Mouse (Mus musculus): ENCODE measurements around the gene Tmem59l. TPM values are rescaled to one million over a fixed set of nuclear protein-coding genes. Genes with fewer than 3 reads are reported as not detected.
A peak's percentile ranks its signal among the peaks of the same experiment; 100 is the strongest.

Tmem59l gene
- polyA plus RNA-seq, 1 experiment from 2014 or later, result 6.7 TPM

- 19% methylated on average over 13 of the region's 13 CpGs for WGBS
- H3K9ac ChIP-seq, result peak overlapping the region; percentile 90
Measured at GRCm38 (mm10) chr8:70528182-70528797, 41.1 kb upstream of the Tmem59l start.

GRCm38 (mm10) chr8:70527512-70528181, 40.5 kb upstream of the Tmem59l start, which contains the start of the genes Fkbp8 and Kxd1:
Gene Fkbp8, plus strand, starts transcription at chr8:70527724.
Gene Kxd1, minus strand, starts transcription at chr8:70527956.
- H3K4me1 ChIP-seq (ENCODE audit: insufficient read depth), result peaks cover 3% of the 10 kb centered on the region; the same call in 1 of the 2 replicates
- peak; percentile 25 for TF ChIP-seq CTCF (IDR thresholded peaks at IDR 0.05; ENCODE audit: low read depth)
- peak within 1 kb of the TSS; percentile 89 for H3K27ac ChIP-seq (ENCODE audit: low read depth)
- H3K36me3 ChIP-seq (ENCODE audit: insufficient read depth), result peaks cover 30% of the 10 kb centered on the region
- peak within 1 kb of the TSS; percentile 80 for H3K4me3 ChIP-seq (ENCODE audit: low read depth, low read length)
- no peaks in the 10 kb centered on the region for H3K27me3 ChIP-seq (ENCODE audit: insufficient read depth, low read length)
- H3K9ac ChIP-seq, result peak within 1 kb of the TSS; percentile 90
- under 1% methylated on average over 55 of the region's 61 CpGs for WGBS
- ATAC-seq (ENCODE audit: insufficient read depth) (peak; percentile 93), DNase-seq (peak; percentile 97)
- H3K4me2 ChIP-seq, result peak within 1 kb of the TSS; percentile 77
- no peaks in the 10 kb centered on the region for H3K9me3 ChIP-seq (ENCODE audit: low read depth, low read length)

More at GRCm38 (mm10) chr8:70528182-70528797, 41.1 kb upstream of the Tmem59l start:
- peaks cover 3% of the 10 kb centered on the region; the same call in 1 of the 2 replicates for H3K4me1 ChIP-seq (ENCODE audit: insufficient read depth)
- peak overlapping the region; percentile 80 for H3K4me3 ChIP-seq (ENCODE audit: low read depth, low read length)
- H3K9me3 ChIP-seq (ENCODE audit: low read depth, low read length), result no peaks in the 10 kb centered on the region
- DNase-seq (no peak), ATAC-seq (ENCODE audit: insufficient read depth) (no peak)
- H3K27ac ChIP-seq (ENCODE audit: low read depth), result peak overlapping the region; percentile 89
- TF ChIP-seq CTCF (IDR thresholded peaks at IDR 0.05; ENCODE audit: low read depth), result no peak
- H3K36me3 ChIP-seq (ENCODE audit: insufficient read depth), result peaks cover 36% of the 10 kb centered on the region
- peak overlapping the region; percentile 77 for H3K4me2 ChIP-seq
- H3K27me3 ChIP-seq (ENCODE audit: insufficient read depth, low read length), result no peaks in the 10 kb centered on the region

- DNase-seq, result no peak
- Histone ChIP-seq H3K4me2 (peak overlapping the region; percentile 77), H3K4me1 (ENCODE audit: insufficient read depth) (peaks cover 3% of the 10 kb centered on the region; the same call in 1 of the 2 replicates), H3K27me3 (ENCODE audit: insufficient read depth, low read length) (no peaks in the 10 kb centered on the region), H3K9me3 (ENCODE audit: low read depth, low read length) (no peaks in the 10 kb centered on the region), H3K27ac (ENCODE audit: low read depth) (peak overlapping the region; percentile 89), H3K9ac (peak overlapping the region; percentile 90), H3K4me3 (ENCODE audit: low read depth, low read length) (peak overlapping the region; percentile 80), H3K36me3 (ENCODE audit: insufficient read depth) (peaks cover 25% of the 10 kb centered on the region)
- 3% methylated on average over 8 of the region's 8 CpGs for WGBS
- no peak for ATAC-seq (ENCODE audit: insufficient read depth)
- TF ChIP-seq CTCF (IDR thresholded peaks at IDR 0.05; ENCODE audit: low read depth), result no peak
Measured at GRCm38 (mm10) chr8:70527111-70527511, 40.0 kb upstream of the Tmem59l start.

- Histone ChIP-seq H3K4me1 (ENCODE audit: insufficient read depth) (peaks cover 3% of the 10 kb centered on the region; the same call in 1 of the 2 replicates), H3K27ac (ENCODE audit: low read depth) (peak overlapping the region; percentile 90), H3K27me3 (ENCODE audit: insufficient read depth, low read length) (no peaks in the 10 kb centered on the region), H3K9me3 (ENCODE audit: low read depth, low read length) (no peaks in the 10 kb centered on the region), H3K36me3 (ENCODE audit: insufficient read depth) (peaks cover 15% of the 10 kb centered on the region; the same call in 1 of the 2 replicates), H3K4me3 (ENCODE audit: low read depth, low read length) (peak overlapping the region; percentile 82), H3K4me2 (peak overlapping the region; percentile 83), H3K9ac (peak overlapping the region; percentile 75)
- DNase-seq, result peak; percentile 99
- WGBS, result under 1% methylated on average over 51 of the region's 51 CpGs
- peak; percentile 82 for ATAC-seq (ENCODE audit: insufficient read depth)
- TF ChIP-seq CTCF (IDR thresholded peaks at IDR 0.05; ENCODE audit: low read depth), result peak; percentile 80
Measured at GRCm38 (mm10) chr8:70522592-70523403, 35.6 kb upstream of the Tmem59l start.

GRCm38 (mm10) chr8:70519606-70520005, 32.4 kb upstream of the Tmem59l start:
- TF ChIP-seq CTCF (IDR thresholded peaks at IDR 0.05; ENCODE audit: low read depth), result no peak
- Histone ChIP-seq H3K36me3 (ENCODE audit: insufficient read depth) (peaks cover 24% of the 10 kb centered on the region; the same call in 1 of the 2 replicates), H3K9ac (no peak overlapping the region), H3K27me3 (ENCODE audit: insufficient read depth, low read length) (no peaks in the 10 kb centered on the region), H3K4me3 (ENCODE audit: low read depth, low read length) (no peak overlapping the region), H3K27ac (ENCODE audit: low read depth) (no peak overlapping the region), H3K4me2 (no peak overlapping the region), H3K4me1 (ENCODE audit: insufficient read depth) (no peaks in the 10 kb centered on the region), H3K9me3 (ENCODE audit: low read depth, low read length) (no peaks in the 10 kb centered on the region)
- WGBS, result 52% methylated on average over 2 of the region's 2 CpGs
- DNase-seq (no peak), ATAC-seq (ENCODE audit: insufficient read depth) (no peak)

GRCm38 (mm10) chr8:70519043-70519442, 31.9 kb upstream of the Tmem59l start:
- no peak overlapping the region for H3K4me2 ChIP-seq
- peaks cover 29% of the 10 kb centered on the region; the same call in 1 of the 2 replicates for H3K36me3 ChIP-seq (ENCODE audit: insufficient read depth)
- no peak overlapping the region for H3K9ac ChIP-seq
- no peaks in the 10 kb centered on the region for H3K4me1 ChIP-seq (ENCODE audit: insufficient read depth)
- TF ChIP-seq CTCF (IDR thresholded peaks at IDR 0.05; ENCODE audit: low read depth), result no peak
- DNase-seq, result no peak
- no peaks in the 10 kb centered on the region for H3K9me3 ChIP-seq (ENCODE audit: low read depth, low read length)
- H3K27ac ChIP-seq (ENCODE audit: low read depth), result no peak overlapping the region
- 86% methylated on average over 6 of the region's 6 CpGs for WGBS
- ATAC-seq (ENCODE audit: insufficient read depth), result no peak
- H3K27me3 ChIP-seq (ENCODE audit: insufficient read depth, low read length), result no peaks in the 10 kb centered on the region
- no peak overlapping the region for H3K4me3 ChIP-seq (ENCODE audit: low read depth, low read length)
